Mouse (Mus musculus): Measurements from ENCODE around the gene Aknad1.

The Aknad1 gene

GRCm38 (mm10) chr3:108739045-108739708 is at the start of gene Aknad1:
Aknad1 (plus strand) TSS chr3:108739658.
- no peak for DNase-seq (ENCODE audit: low spot score)

DNA sequence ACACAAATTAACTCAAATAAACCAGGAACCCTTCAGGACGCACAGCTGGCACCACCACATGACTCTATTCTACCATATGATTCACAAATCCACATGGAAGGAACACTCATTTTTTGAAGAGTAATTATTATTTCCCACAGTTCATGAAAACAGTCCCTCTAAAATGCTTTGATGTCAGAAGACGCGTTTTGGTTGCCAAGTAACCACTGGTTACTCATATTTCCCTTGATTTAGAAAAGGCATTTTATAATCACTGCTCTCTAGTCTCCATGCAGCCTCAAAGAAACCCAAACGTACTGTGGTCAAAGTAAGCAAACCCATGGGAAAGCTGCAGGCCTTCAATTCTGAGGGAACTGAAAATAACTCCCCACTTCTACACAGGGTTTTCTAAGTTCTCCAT is 49.5 kb upstream of the Aknad1 start:
- DNase-seq (ENCODE audit: low spot score) = no peak

DNA sequence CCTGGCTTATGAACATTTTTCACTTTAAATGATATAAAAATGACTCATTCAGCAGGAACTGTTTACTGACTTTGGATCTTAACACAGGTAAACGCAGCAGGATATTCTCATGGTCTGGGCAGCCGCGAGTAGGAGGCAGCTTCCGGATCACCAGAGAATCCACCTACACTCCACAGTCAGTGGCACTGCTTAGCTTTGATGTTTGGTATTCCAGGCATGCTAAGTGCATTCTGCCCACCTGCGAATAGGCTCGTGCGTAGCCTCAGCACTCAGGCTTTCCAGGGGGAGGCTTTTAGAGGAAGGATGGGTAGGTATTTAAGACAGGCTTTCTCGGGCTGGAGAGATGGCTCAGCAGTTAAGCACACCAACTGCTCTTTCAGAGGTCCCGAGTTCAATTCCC is 45.1 kb upstream of the Aknad1 start:
- DNase-seq (ENCODE audit: low spot score) = no peak

- no peak for DNase-seq (ENCODE audit: low spot score)
Measured at GRCm38 (mm10) chr3:108698662-108699061, 40.8 kb upstream of the Aknad1 start.

DNA sequence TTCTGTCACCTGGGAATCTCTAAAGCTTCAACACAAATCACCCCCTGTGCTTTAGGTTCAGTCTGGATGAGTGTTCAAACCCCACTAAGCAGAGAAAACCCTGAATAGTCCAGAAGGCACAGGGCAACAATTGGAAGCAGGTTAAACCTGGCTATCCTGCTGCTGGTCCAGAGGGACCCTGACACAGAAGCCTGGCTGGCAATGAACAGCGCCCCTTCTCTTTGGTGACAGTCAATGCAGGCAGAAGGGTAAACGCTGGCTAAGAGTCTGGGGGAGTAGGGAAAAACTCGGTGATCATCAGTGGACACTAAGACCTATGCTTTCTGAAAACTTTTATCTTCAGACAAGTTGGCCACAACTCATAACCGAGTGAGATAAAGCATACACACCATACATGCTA is 39.7 kb upstream of the Aknad1 start:
- DNase-seq (ENCODE audit: low spot score) = no peak

DNA sequence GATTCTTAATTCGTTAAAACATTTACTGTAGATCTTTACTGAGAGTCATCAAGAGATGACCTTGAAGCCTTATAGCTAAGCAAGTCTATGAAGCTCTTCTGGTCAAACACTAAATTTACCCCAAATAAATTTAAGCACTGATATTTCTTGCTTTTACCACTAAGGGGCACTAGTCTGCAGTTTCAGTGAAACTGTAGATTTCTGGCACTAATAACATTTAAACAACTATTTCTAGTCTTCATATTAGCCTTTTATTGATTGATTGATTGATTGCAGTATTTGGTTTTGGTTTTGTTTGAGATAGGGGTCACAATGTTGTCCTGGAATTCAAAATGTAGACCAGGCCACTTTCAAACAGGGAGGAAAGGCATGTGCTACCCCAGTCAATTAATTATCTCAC is 38.2 kb upstream of the Aknad1 start:
- no peak for DNase-seq (ENCODE audit: low spot score)

GRCm38 (mm10) chr3:108702789-108703188 is 36.7 kb upstream of the Aknad1 start:
- DNase-seq (ENCODE audit: low spot score) = no peak

DNA sequence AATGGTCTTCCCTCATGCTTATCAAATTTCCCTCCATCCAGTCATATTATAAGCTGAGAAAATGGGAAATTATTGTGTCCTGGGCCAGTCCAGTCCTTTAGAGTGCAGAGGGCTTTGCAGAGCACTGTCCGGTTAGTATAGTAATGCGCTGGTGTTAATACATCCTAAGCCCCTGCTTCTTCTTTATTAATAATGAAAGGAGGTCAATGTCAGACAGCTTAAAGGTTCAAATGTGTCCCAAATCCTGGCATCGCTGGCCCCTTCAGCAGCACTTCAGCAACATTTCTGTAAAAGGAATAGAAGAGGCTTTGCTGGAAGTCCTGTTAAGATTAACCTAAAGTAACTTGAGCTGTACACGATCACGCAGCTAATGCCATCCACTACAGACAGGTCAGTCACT is 28.2 kb upstream of the Aknad1 start:
- no peak for DNase-seq (ENCODE audit: low spot score)

GRCm38 (mm10) chr3:108713065-108713675 is 26.3 kb upstream of the Aknad1 start:
- DNase-seq (ENCODE audit: low spot score) = no peak

GRCm38 (mm10) chr3:108714837-108715236 is 24.6 kb upstream of the Aknad1 start:
- no peak for DNase-seq (ENCODE audit: low spot score)

- DNase-seq (ENCODE audit: low spot score) = no peak
Measured at GRCm38 (mm10) chr3:108717896-108718502, 21.5 kb upstream of the Aknad1 start.

DNA sequence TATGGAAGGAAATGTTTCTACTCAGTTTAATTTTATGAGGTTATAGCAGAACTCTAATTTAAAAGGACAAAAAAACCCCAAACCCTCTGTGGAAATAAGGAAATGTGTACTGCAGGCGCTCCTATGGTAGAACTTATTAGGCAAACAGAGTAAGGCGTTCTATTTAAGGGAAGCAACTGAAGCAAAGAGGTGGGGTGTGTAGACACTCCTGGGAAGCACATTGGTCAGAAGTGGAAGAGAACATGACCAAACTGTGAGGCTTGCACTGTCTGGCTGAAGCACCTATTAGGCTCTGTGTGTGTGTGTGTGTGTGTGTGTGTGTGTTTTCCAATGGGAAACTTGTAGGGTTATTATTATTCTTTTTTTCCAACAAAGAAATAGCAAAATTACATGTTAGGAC is 20.1 kb upstream of the Aknad1 start:
- no peak for DNase-seq (ENCODE audit: low spot score)

DNA sequence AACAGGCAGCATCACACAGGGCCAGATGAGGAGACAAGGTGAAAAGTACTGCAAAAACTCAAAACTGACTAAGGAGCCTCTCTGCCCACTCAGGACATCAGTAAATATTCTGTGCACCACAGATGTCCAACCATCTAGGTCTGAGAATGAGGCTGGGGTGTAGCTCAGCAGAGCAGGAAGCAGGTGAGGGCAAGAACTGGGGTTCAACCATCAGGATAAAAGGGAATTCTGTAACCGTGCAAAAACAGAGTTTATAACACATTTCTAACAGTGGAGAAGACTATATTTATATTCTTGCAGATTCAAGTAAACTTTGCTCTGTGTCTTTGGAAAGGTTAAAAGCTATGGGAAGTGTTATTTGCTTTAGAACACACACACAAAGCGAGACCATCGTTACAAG is 19.7 kb upstream of the Aknad1 start:
- no peak for DNase-seq (ENCODE audit: low spot score)

GRCm38 (mm10) chr3:108721076-108721991 is 18.1 kb upstream of the Aknad1 start:
- peak; percentile 11 for DNase-seq (ENCODE audit: low spot score)

- DNase-seq (ENCODE audit: low spot score) = peak; percentile 90
Measured at GRCm38 (mm10) chr3:108722036-108722872, 17.2 kb upstream of the Aknad1 start, which contains the start of gene Gpsm2. Gpsm2 (minus strand) TSS chr3:108722309.

DNA sequence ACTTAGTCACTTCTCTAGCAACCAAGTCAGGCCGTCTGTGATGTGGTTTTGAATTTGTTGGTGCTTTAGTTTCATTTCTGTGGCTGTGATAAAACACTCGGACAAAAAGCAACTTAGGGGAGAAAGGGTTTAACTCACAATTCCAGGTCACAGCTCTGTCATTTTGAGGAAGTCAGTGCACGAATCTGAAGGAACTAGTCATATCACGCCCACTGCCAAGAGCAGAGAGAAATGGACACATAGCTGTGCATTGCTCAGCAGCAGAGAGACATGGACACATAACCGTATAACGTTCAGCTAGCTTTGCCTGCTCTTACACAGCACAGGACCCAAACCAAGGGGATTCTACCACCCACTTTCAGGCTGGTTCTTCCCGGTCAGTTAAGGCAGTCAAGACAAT is 13.0 kb upstream of the Aknad1 start:
- DNase-seq (ENCODE audit: low spot score) = no peak

- no peak for DNase-seq (ENCODE audit: low spot score)
Measured at GRCm38 (mm10) chr3:108727344-108727743, 12.1 kb upstream of the Aknad1 start.

DNA sequence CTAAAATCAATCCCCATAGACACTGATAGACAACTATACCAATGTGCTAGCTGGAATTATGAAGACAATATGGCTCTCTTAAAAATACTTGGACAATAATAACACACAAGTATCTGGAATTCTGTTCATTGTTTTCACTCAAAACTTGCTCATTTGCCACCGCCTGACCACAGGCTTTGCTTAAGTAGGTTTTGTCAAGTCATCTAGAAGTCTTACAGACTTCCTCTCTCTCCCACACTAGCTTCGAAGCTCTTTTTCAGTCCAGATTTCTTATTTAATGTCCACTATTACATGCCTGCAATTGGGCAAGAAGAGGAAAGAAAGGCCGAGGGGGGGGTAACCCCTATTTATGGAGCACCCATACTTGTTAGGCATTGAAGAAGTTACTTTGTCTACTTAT is 11.7 kb upstream of the Aknad1 start:
- no peak for DNase-seq (ENCODE audit: low spot score)

DNA sequence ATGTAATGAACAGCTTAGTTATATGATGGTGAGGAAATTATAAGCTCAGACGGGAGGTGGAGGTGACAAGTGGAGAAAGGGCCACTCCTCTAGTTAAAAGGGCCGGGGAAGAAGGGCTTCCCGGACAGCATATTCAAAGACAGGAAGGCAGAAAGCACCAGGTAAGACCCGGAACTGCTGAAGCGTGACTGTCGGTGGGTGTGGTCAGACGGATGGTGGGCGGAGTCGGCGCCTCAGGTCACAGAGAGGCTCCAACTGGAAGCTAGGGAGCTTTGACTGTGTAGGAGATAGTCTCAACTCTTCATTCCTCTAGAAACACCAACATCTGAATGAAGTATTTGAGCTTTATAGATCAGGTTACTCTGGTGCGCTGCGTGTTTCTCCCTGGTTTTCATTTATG is 9.1 kb upstream of the Aknad1 start:
- no peak for DNase-seq (ENCODE audit: low spot score)

GRCm38 (mm10) chr3:108737761-108738160 is 1.7 kb upstream of the Aknad1 start:
- no peak for DNase-seq (ENCODE audit: low spot score)

- DNase-seq (ENCODE audit: low spot score) = no peak
Measured at GRCm38 (mm10) chr3:108744060-108744459, 4.6 kb downstream of the Aknad1 start.

DNA sequence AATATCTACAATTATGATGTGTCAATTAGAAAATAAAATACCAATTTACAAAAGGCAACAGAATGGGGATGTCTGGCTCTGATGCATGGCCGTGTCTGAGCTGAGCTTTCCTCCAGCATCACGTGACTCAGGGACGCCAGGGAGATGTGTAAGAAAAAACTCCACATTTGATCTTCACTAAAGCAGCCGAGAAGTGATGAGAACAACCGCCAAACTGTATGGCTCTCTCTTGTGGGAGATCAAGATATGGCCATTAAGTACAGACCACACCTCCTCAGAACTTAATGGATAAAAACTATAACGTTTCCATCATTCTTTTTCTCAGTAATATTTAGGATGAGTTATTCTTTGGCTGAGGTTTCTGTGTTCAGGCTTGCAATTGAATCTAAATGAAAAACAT is 11.6 kb downstream of the Aknad1 start:
- DNase-seq (ENCODE audit: low spot score) = no peak

Measured in left cerebral cortex, adult 11 months (tissue).